Mouse (Mus musculus): ENCODE data around the gene Fstl3.
"Not testable (repeated sequence)": the region's sequence is repeated elsewhere in the genome, so short reads cannot be mapped to it uniquely, and the experiment has no call there.

Fstl3 gene

DNA sequence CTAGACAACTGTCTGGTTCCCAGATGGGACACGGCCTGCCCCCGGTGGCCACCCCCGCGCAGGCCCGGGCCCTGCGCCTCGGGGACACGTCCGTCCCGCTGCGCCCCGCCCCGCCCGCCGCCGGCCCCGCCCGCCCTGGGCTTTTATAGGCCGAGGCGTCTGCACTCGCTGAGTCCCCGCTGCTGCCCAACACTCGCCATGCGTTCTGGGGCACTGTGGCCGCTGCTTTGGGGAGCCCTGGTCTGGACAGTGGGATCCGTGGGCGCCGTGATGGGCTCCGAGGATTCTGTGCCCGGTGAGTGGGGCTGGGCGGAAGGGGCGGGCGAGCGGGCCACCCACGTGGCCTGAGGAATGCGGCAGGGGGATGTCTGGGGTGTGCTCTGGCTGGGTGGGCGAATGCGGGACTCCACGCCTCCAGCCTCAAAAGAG lies at the start of gene Fstl3:
TSS of gene Fstl3 (plus strand) at position 170 of the 429 bp plus-strand sequence.
- no peak for DNase-seq (ENCODE audit: low spot score)

- DNase-seq (ENCODE audit: low spot score), result no peak
Observed at GRCm38 (mm10) chr10:79728323-79729249, 48.5 kb upstream of the Fstl3 start.

DNA sequence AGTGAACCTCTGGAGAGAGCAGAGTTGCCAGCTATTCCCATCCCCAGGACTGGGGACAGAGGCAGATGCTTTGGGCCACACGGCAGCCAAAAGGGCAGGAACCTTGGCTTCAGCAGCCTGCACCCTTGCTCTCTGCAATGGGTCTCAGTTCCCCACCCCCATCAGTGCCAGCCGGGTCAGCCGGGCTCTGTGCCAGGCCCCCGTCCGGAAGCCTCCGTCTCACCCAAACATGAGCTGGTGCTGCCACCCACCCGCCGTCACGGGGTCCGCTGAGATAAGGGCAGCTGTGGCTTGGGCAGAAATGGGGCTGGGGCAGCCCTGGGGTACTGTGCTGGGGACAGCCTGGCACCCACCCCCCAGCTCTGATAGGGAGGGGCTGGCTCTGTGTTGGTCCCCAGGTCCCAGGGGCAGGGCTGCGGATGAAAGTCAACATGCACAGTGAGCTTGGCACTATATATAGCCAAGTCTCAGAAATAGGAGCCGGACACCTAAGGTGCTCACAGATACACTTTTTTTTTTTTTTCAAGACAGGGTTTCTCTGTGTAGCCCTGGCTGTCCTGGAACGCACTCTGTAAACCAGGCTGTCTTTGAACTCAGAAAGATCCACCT lies 47.6 kb upstream of the Fstl3 start:
- no peak for DNase-seq (ENCODE audit: low spot score)

DNA sequence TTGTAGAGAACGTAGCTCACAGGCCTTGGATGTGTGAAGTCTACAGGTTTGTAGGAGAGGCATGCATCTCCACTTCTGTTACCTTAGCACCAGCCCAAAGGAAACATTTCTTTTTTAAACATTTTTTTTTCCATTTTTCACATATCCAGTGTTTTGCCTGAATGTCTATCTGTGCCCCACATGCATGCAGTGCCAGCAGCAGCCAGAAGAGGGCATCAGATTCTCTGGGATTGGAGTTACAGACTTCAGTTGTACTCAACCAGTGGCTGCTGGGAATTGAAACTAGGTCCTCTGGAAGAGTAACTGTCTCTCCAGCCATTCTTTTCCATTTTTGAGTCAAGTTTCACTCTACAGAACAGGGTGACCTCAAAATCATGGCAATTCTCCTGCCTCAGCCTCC lies 44.6 kb upstream of the Fstl3 start:
- DNase-seq (ENCODE audit: low spot score), result no peak

DNA sequence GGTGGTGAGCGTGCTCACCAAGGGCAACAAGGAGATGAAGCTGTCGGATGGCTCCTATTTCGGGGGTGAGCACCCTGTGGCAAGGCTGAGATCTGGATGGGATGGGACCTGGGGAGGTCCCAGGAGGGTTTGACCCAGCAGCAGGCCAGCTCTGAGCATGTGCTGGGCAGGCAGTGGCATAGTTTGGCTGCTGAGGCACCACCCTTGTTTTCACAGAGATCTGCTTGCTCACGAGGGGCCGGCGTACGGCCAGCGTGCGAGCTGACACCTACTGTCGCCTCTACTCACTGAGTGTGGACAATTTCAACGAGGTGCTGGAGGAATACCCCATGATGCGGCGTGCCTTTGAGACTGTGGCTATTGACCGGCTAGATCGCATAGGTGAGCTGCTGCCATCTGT lies 43.2 kb upstream of the Fstl3 start:
- no peak for DNase-seq (ENCODE audit: low spot score)

DNA sequence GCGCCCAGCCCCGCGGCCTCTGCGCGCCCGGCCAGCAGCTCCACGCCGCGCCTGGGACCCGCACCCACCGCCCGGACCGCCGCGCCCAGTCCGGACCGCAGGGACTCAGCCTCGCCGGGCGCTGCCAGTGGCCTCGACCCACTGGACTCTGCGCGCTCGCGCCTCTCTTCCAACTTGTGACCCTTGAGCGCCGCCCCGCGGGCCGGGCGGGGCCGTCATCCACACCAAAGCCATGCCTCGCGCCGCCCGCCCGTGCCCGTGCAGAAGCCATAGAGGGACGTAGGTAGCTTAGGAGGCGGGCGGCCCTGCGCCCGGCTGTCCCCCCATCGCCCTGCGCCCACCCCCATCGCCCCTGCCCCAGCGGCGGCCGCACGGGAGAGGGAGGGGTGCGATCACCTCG lies 41.7 kb upstream of the Fstl3 start:
- no peak for DNase-seq (ENCODE audit: low spot score)

GRCm38 (mm10) chr10:79736706-79737105 lies 40.4 kb upstream of the Fstl3 start:
- no peak for DNase-seq (ENCODE audit: low spot score)

DNA sequence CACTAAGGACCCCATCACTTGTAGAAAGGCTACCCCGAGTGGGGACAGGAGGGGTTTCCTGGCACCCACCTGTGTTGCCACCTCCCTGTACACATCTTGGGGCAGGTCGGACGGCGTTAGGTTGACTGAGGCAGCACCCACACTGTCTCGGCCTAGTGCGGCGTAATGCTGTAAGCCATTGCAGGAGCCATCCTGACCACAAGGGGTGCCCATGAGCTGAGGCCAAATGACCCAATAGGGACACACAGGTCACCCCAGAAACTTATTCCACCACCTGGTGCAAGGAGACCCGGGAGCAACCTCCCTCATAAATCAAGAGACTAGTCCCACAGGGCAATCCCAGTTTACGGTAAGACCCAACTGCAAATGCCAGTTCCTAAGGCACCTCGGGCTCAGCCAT lies 38.8 kb upstream of the Fstl3 start:
- no peak for DNase-seq (ENCODE audit: low spot score)

DNA sequence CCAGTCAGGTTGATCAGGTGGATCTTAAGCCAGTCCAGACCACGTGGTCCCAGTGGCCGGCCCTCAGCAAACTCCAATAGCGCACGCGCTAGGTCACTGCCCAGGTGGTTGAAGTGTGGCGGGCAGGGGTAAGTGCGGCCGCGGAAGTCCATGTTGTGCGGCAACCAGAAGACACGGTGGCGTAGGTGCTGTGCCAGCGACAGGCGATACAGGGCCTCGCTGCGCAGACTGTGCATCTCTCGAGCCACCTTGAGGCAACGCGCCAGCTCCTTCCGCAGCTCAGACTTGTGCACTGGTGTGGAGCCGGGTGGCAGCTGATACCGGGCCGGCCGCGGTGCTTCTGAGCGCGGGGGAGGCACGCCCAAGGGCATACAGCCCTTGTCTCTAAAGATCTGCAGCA lies 37.8 kb upstream of the Fstl3 start:
- no peak for DNase-seq (ENCODE audit: low spot score)

DNA sequence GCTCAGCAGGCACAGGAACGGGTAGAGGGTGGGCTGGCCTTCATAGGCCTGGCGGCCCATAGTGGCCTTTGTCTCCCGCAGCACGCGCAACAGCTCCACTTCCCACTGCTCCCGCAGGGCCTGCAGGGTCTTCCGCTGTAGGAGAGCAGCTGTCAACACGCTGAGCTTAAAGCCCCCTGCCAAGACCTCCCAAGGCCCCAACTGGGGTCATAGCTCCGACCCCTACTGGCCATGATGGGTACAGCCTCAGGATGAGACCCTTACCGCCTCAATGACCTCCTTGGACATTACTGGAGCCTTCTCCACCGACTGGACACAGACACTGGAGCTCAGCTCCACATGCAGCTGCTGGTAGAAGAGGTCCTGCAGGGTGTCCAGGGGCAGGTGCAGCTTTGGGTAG lies 36.2 kb upstream of the Fstl3 start:
- no peak for DNase-seq (ENCODE audit: low spot score)

DNA sequence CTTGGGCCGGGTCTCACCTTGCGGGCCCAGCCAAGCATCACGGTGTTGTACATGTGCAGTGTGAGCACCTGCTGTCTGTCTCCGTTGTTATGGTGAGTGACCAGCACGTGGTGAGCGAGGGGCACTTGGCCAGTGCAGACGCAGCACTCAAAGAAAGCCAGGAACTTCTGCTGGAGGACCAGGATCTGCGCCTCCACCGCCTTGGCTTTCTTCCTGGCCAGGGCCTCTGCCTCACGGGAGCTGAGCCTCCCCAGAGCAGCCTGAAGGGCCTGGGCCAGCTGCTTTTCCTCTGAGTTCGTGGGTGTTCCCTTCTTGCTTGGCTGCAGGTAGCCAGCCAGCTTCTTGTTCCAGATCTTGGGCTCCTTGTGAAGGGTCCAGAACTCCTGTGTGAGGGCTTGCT lies 33.9 kb upstream of the Fstl3 start:
- no peak for DNase-seq (ENCODE audit: low spot score)

DNA sequence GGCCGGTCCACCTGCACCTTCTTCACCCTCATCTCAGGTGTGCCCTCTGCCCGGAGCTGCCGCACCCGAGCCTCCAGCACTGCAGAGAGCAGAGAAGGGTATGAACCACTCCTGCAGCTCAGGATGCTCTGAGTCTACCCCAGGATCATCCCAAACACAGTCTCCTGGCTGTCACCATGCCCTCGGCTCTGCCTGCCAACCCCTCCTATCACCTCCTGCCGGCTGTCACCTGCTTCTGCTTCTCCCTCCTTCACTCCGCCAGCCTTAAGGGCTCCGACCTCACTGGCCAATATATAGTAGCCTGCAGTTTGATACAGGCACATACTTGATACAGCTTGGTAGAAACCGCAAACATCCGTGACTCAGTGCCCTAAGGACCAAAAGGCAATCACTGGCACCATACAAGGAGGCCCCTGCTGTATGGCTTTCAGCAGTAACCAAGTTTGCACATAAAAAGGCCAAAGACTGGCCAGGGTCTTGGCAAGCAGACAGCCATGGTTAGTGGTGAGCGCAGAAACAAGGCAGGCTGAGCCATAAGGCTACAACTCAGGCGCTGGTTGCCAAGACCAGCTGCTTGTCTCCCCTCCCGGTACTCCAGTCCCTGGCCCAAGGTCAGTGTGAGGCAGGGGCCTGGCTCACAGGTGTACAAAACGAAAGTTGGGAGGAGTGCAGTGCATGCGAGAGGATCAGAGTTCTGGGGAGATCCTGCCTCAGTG lies 33.3 kb upstream of the Fstl3 start:
- no peak for DNase-seq (ENCODE audit: low spot score)

GRCm38 (mm10) chr10:79745411-79745810 lies 31.7 kb upstream of the Fstl3 start:
- no peak for DNase-seq (ENCODE audit: low spot score)

DNA sequence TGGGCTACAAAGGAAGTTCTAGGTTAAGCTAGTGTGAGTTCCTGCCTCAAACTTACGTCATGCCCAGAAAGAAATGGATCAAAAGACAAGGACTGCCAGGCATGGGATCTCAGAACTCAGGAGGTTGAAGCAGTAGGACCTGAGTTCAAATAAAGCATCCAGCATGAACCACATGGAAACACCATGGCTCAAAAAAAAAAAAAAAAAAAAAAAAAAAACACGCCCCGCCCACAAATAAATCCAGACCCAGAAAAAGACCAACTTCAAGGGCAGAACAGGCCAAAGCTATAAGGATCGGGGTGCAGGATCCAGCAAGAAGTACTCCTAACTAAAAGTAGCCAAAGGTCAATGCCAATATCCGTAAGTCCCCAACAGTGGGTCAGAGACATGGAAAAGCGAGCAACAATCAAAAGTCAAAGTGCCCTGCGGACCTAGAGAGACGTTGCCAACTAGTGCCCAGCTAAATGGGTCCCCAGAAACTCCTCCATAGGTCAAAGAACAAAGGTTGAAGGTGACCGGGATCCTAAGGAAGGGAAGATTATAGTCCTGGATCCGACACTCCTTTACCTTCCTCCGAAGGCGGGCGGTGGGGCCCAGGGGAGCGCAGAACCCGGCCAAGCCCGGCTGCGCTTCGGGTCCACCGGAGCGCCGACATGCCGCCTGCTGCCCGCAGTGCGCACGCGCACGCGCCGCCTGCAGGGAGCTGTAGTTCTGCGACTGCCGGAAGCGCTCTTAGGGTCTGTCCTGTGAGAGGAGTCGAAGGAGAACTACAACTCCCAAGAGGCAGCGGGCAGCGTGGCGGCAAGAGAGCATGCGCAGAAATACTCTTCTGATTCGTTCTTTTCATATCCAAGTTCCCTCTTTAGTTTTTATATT lies 30.9 kb upstream of the Fstl3 start, which contains the start of gene Polrmt:
TSS of gene Polrmt (minus strand) at position 684 of the 876 bp plus-strand sequence.
- peak; percentile 83 for DNase-seq (ENCODE audit: low spot score)

DNA sequence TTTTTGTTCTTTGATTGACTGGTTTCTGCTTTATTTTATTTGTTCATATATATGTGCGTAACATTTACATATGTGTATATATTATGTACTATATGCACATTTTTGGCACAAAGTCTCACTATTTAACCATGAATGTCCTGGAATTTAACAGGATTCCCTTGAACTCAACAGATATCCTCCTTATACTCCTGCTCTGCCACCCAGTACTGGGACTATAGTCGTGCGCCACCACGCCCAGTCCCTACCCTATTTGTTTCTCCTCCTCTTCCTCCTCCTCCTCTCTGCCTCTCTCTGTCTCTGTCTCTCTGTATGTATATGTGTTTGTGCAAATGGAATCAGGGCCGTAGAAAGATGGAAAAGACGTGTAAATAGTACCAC lies 30.3 kb upstream of the Fstl3 start:
- DNase-seq (ENCODE audit: low spot score), result no peak

- no peak for DNase-seq (ENCODE audit: low spot score)
Observed at GRCm38 (mm10) chr10:79748496-79748895, 28.6 kb upstream of the Fstl3 start.

DNA sequence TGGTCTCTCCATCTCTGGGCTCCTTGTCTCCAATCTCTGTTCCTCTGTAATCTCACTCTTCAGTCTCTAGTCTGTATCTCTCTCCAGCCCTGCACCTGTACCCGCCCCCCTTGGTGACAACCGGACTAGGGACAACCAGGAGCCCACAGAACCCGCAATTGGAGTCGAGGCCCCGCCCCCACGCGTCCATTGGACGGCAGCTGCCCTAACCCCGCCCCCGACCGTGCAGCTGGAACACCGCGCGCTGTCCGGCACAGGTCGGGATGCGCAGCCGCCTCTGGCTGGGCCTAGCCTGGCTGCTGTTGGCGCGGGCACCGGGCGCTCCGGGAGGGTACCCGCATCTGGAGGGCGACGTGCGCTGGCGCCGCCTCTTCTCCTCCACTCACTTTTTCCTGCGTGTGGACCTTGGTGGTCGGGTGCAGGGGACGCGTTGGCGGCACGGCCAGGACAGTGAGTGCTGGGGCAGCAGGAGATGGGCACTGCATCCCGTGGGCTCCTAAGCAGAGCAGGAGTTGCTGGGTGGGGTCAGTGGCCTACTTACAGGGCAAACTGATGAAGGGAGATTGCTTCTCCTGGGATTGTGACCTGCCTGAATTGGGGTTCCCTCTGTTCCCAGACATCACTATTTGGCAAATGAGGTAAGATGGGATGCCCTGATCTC lies 22.1 kb upstream of the Fstl3 start, which contains the start of gene Fgf22:
TSS of gene Fgf22 (plus strand) at position 221 of the 661 bp plus-strand sequence.
- DNase-seq (ENCODE audit: low spot score), result no peak

DNA sequence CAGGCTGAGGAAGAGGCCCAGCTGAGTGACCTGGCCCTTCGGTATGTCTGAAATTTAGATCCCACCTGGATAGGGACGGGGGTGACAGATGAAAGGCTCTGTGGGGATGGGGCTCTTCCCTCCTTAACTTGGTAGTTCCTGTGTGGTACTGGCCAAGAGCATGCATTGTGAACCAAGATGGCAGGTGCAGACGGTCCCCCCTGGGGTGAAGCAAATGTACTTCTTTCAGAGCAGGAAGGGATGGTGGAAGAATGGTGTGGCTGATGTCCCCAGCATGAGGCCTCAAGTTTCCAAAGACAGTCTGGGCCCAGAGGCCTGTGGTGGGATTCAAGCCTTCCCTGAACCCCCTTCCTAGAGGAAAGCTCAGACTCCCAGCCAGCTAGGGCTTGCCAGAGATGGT lies 21.2 kb upstream of the Fstl3 start:
- no peak for DNase-seq (ENCODE audit: low spot score)

GRCm38 (mm10) chr10:79756660-79757059 lies 20.4 kb upstream of the Fstl3 start:
- DNase-seq (ENCODE audit: low spot score), result no peak

GRCm38 (mm10) chr10:79759675-79760074 lies 17.4 kb upstream of the Fstl3 start:
- DNase-seq (ENCODE audit: low spot score), result not testable (repeated sequence)

DNA sequence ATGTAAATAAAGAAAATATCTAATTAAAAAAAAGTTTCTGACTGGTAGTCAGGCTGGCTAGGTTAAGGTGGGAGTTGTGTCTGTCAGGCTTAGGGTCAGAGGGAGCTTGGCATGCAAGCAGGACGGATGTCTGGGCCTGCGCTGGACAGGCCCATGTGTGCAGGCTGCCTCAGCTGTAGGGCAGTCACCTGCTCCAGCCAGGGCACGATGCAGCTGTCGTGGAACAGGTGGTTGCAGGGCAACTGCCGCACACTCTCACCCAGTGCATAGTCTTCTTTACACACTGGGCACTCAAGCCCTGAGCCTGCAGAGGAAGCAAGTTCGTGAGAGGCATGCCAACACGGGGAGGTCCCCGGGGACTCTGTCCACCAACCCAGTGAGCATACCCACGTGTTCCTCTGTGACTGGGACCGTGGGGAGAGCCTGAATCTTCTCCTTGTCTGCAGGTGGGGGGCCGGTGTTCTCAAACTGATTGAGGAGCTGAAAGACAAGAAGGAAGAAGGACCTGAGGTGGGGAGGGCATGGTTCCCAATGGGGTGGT lies 16.4 kb upstream of the Fstl3 start:
- DNase-seq (ENCODE audit: low spot score), result no peak
